Mouse (Mus musculus): ENCODE measurements at regions not wholly inside any gene's neighbourhood (a gene's known extent, or its start where the extent isn't known, plus 50 kb on each side); places are given as distances from the start of the nearest gene placed in this dataset.

DNA sequence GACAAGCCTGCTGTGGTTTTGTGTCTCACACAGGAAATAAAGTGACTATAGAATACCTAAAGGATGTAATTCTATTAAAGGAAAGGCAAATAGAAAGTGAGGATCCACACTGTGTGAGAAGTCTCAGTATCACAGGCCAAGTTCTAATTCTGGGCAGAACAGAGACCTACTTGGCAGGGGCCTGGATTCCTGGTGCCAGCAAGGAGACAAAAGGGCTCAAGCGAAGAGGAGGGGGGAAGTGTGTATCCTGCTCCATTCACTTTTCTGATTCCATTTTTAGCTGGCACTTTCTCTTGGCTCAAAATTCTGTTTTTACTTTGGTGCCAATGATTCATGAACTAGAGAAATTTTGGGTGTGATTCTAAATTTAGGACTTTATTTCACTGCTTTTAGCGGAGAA, 310.5 kb upstream of the 4930583I09Rik start:
- WGBS: 91% methylated on average over 2 of the region's 2 CpGs
- ATAC-seq (ENCODE audit: low FRiP score) (no peak), DNase-seq (ENCODE audit: low spot score, missing footprints) (no peak)
- H3K9ac ChIP-seq (ENCODE audit: low read length): no peak overlapping the region
- H3K36me3 ChIP-seq (ENCODE audit: control insufficient read depth, insufficient read depth, low read length): no peaks in the 10 kb centered on the region
- H3K27me3 ChIP-seq (ENCODE audit: control insufficient read depth, insufficient read depth, low read length): no peaks in the 10 kb centered on the region
- H3K4me2 ChIP-seq: no peak overlapping the region
- H3K27ac ChIP-seq (ENCODE audit: low read depth, low read length): no peak overlapping the region
- H3K4me3 ChIP-seq (ENCODE audit: low read depth, low read length): no peak overlapping the region
- no peaks in the 10 kb centered on the region for H3K9me3 ChIP-seq (ENCODE audit: control insufficient read depth, low read length)
- H3K4me1 ChIP-seq (ENCODE audit: control insufficient read depth, insufficient read depth, low read length): no peaks in the 10 kb centered on the region

DNA sequence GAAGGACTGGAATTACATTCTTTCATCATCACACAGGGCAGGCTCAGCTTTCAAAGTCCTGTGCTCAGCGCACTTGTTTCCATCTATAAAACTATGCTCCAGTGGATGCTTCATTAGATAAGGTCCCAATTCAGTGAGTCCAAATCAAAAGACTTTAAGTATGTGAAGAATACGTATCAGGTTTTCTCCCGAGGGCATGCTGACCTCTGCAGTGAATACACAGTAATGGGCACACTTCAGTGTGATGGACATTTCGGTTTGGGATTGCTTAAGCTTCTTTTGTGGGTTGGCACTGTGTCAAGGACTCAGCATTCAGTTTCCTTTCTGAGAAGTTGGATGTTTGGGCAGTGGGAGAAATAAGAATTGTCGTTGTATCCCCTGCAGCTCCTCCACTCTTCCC, 278.8 kb upstream of the 4930583I09Rik start:
- no peak for ATAC-seq (ENCODE audit: low FRiP score)
- no peak overlapping the region for H3K4me2 ChIP-seq
- H3K36me3 ChIP-seq (ENCODE audit: control insufficient read depth, insufficient read depth, low read length): no peaks in the 10 kb centered on the region
- no peaks in the 10 kb centered on the region for H3K9me3 ChIP-seq (ENCODE audit: control insufficient read depth, low read length)
- no peak overlapping the region for H3K27ac ChIP-seq (ENCODE audit: low read depth, low read length)
- H3K4me1 ChIP-seq (ENCODE audit: control insufficient read depth, insufficient read depth, low read length): no peaks in the 10 kb centered on the region
- H3K27me3 ChIP-seq (ENCODE audit: control insufficient read depth, insufficient read depth, low read length): no peaks in the 10 kb centered on the region
- WGBS: 83% methylated on average over 5 of the region's 5 CpGs
- H3K4me3 ChIP-seq (ENCODE audit: low read depth, low read length): no peak overlapping the region
- H3K9ac ChIP-seq (ENCODE audit: low read length): no peak overlapping the region
- DNase-seq (ENCODE audit: low spot score, missing footprints): no peak

GRCm38 (mm10) chr17:65113121-65113520, 277.2 kb upstream of the 4930583I09Rik start:
- Histone ChIP-seq H3K36me3 (ENCODE audit: control insufficient read depth, insufficient read depth, low read length) (no peaks in the 10 kb centered on the region), H3K4me2 (no peak overlapping the region), H3K4me3 (ENCODE audit: low read depth, low read length) (no peak overlapping the region), H3K27me3 (ENCODE audit: control insufficient read depth, insufficient read depth, low read length) (no peaks in the 10 kb centered on the region), H3K9me3 (ENCODE audit: control insufficient read depth, low read length) (no peaks in the 10 kb centered on the region), H3K27ac (ENCODE audit: low read depth, low read length) (no peak overlapping the region), H3K4me1 (ENCODE audit: control insufficient read depth, insufficient read depth, low read length) (no peaks in the 10 kb centered on the region), H3K9ac (ENCODE audit: low read length) (no peak overlapping the region)
- DNase-seq (ENCODE audit: low spot score, missing footprints) (no peak), ATAC-seq (ENCODE audit: low FRiP score) (no peak)
- 85% methylated on average over 3 of the region's 3 CpGs for WGBS

DNA sequence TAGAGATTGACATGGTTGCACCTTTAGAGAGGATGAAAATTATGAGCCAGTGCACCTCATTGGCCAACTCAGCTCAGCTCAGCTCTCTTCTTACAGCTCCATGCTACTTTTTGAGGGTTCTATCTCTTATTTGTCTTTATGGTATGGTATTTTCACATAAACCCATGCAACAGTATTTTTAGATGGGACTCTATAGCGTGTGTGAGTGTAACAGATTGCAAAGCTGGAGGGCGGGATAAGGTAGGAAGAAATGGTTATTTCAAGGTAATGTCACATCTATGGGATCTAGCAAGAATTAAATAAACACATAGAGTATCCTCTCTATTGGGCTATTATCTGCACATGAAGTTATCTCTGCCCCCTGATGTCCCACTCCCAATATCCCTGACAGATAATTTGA, 269.8 kb upstream of the 4930583I09Rik start:
- Histone ChIP-seq H3K4me1 (ENCODE audit: control insufficient read depth, insufficient read depth, low read length) (no peaks in the 10 kb centered on the region), H3K4me2 (no peak overlapping the region), H3K27me3 (ENCODE audit: control insufficient read depth, insufficient read depth, low read length) (no peaks in the 10 kb centered on the region), H3K9me3 (ENCODE audit: control insufficient read depth, low read length) (no peaks in the 10 kb centered on the region), H3K36me3 (ENCODE audit: control insufficient read depth, insufficient read depth, low read length) (no peaks in the 10 kb centered on the region), H3K9ac (ENCODE audit: low read length) (no peak overlapping the region), H3K27ac (ENCODE audit: low read depth, low read length) (no peak overlapping the region), H3K4me3 (ENCODE audit: low read depth, low read length) (no peak overlapping the region)
- ATAC-seq (ENCODE audit: low FRiP score) (no peak), DNase-seq (ENCODE audit: low spot score, missing footprints) (no peak)
- 86% methylated on average over 2 of the region's 2 CpGs for WGBS

DNA sequence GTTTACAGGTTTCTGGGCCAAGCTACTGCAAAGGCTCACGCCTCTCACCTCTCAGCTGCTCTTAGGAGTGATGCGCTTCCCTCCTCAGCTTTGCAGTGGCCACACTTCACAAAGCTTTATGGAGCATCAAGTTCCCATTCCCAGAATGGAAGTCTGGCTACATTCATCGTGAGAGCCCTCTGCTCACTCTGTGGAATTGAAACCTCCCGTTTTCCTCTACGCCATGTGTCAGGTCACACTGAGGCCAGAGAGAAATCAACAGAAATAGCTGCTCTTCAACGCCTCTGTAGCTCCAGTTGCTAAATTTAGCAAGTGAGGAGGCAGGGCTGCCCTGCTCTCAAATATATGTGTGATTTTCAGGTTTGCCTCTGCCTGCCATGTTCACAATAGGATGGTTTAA, 265.3 kb upstream of the 4930583I09Rik start:
- Histone ChIP-seq H3K27ac (ENCODE audit: low read depth, low read length) (no peak overlapping the region), H3K4me3 (ENCODE audit: low read depth, low read length) (no peak overlapping the region), H3K4me2 (no peak overlapping the region), H3K36me3 (ENCODE audit: control insufficient read depth, insufficient read depth, low read length) (no peaks in the 10 kb centered on the region), H3K27me3 (ENCODE audit: control insufficient read depth, insufficient read depth, low read length) (no peaks in the 10 kb centered on the region), H3K9ac (ENCODE audit: low read length) (no peak overlapping the region), H3K9me3 (ENCODE audit: control insufficient read depth, low read length) (no peaks in the 10 kb centered on the region), H3K4me1 (ENCODE audit: control insufficient read depth, insufficient read depth, low read length) (no peaks in the 10 kb centered on the region)
- ATAC-seq (ENCODE audit: low FRiP score): no peak
- no peak for DNase-seq (ENCODE audit: low spot score, missing footprints)
- WGBS: 83% methylated on average over 6 of the region's 6 CpGs

DNA sequence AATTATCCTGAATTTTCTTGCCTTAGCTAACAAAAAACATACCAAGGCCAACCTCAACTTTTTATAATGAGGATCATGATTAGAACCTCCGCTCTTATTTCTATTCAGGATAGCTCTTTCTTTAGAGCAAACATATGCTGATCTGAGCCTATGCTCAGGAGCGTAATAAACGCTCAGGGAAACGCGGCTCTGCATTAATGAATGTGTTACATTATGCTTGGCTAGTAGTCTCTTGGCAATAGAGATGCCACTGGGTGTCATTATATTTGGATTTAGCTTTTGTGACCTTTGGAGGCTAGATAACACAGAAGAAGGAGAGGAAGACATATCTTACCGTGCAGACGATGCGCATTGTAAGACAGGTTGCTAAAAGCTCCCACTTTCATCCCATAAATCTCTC, 246.4 kb upstream of the 4930583I09Rik start:
- Histone ChIP-seq H3K4me2 (no peak overlapping the region), H3K4me3 (ENCODE audit: low read depth, low read length) (no peak overlapping the region), H3K27ac (ENCODE audit: low read depth, low read length) (no peak overlapping the region), H3K4me1 (ENCODE audit: control insufficient read depth, insufficient read depth, low read length) (no peaks in the 10 kb centered on the region), H3K9ac (ENCODE audit: low read length) (no peak overlapping the region), H3K27me3 (ENCODE audit: control insufficient read depth, insufficient read depth, low read length) (no peaks in the 10 kb centered on the region), H3K36me3 (ENCODE audit: control insufficient read depth, insufficient read depth, low read length) (no peaks in the 10 kb centered on the region), H3K9me3 (ENCODE audit: control insufficient read depth, low read length) (no peaks in the 10 kb centered on the region)
- no peak for ATAC-seq (ENCODE audit: low FRiP score)
- no peak for DNase-seq (ENCODE audit: low spot score, missing footprints)
- WGBS: 87% methylated on average over 8 of the region's 8 CpGs

- H3K4me2 ChIP-seq: no peak overlapping the region
- no peak overlapping the region for H3K27ac ChIP-seq (ENCODE audit: low read depth, low read length)
- H3K4me1 ChIP-seq (ENCODE audit: control insufficient read depth, insufficient read depth, low read length): no peaks in the 10 kb centered on the region
- ATAC-seq (ENCODE audit: low FRiP score) (no peak), DNase-seq (ENCODE audit: low spot score, missing footprints) (no peak)
- 83% methylated on average over 2 of the region's 2 CpGs for WGBS
- H3K4me3 ChIP-seq (ENCODE audit: low read depth, low read length): no peak overlapping the region
- no peaks in the 10 kb centered on the region for H3K9me3 ChIP-seq (ENCODE audit: control insufficient read depth, low read length)
- H3K27me3 ChIP-seq (ENCODE audit: control insufficient read depth, insufficient read depth, low read length): no peaks in the 10 kb centered on the region
- no peaks in the 10 kb centered on the region for H3K36me3 ChIP-seq (ENCODE audit: control insufficient read depth, insufficient read depth, low read length)
- H3K9ac ChIP-seq (ENCODE audit: low read length): no peak overlapping the region
Observed at GRCm38 (mm10) chr17:65081779-65082086, 245.9 kb upstream of the 4930583I09Rik start.

DNA sequence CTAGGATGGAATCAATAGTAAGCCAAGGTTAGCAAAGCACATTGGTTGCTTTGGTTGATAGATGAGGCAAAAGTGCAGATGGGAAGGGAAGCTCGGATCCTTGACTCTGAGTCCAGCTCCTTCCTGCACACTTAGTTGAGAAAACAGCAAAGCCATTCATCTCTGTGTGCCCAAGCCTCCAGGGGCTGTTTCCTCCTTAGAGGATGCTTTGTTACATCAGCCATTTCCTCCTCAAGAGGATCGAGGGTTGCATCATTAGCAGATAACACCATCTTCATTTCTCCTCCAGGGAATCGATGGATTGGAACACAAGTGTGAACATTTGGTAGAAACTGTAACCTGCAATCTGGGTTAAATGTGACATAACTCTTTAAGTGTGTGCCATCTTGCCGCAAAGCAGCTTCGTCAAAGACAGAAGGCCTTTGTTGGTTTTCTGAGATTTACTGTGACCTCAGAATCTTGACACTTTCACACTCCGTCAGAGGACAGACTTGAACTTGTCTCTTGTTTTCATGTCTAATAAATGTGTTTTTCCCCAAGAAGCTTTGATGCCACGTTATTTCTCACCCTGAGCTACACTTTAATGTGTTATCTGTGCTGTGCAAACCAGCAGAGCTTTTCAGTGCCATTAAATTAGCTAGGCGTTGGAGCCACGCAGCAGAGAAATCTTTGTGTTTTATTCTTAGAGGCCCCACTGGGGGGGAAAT, 245.4 kb upstream of the 4930583I09Rik start:
- DNase-seq (ENCODE audit: low spot score, missing footprints): no peak
- WGBS: 84% methylated on average over 9 of the region's 9 CpGs
- Histone ChIP-seq H3K9ac (ENCODE audit: low read length) (no peak overlapping the region), H3K4me2 (no peak overlapping the region), H3K9me3 (ENCODE audit: control insufficient read depth, low read length) (no peaks in the 10 kb centered on the region), H3K36me3 (ENCODE audit: control insufficient read depth, insufficient read depth, low read length) (no peaks in the 10 kb centered on the region), H3K27me3 (ENCODE audit: control insufficient read depth, insufficient read depth, low read length) (no peaks in the 10 kb centered on the region), H3K4me1 (ENCODE audit: control insufficient read depth, insufficient read depth, low read length) (no peaks in the 10 kb centered on the region), H3K27ac (ENCODE audit: low read depth, low read length) (no peak overlapping the region), H3K4me3 (ENCODE audit: low read depth, low read length) (no peak overlapping the region)
- ATAC-seq (ENCODE audit: low FRiP score): no peak

DNA sequence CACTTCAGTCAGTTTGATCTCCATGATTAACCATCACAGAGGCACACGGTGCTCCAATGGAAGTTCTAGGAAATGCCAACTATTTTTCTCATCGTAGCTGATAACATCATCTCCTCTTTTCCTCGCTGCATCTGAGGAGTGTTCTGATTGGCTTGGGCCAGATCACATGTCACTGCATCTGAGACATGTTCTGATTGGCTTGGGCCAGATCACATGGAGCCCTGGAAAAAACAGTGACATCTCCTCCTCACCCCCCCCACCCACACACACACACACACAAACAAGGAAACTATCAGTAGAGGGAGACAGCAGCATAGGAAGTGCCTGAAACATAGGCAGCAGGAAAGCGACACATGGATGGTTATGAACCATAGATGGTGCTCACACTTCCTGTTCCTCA, 239.0 kb upstream of the 4930583I09Rik start:
- no peak overlapping the region for H3K27ac ChIP-seq (ENCODE audit: low read depth, low read length)
- no peak for DNase-seq (ENCODE audit: low spot score, missing footprints)
- no peaks in the 10 kb centered on the region for H3K27me3 ChIP-seq (ENCODE audit: control insufficient read depth, insufficient read depth, low read length)
- H3K36me3 ChIP-seq (ENCODE audit: control insufficient read depth, insufficient read depth, low read length): no peaks in the 10 kb centered on the region
- no peak for ATAC-seq (ENCODE audit: low FRiP score)
- no peak overlapping the region for H3K4me3 ChIP-seq (ENCODE audit: low read depth, low read length)
- H3K9me3 ChIP-seq (ENCODE audit: control insufficient read depth, low read length): no peaks in the 10 kb centered on the region
- no peak overlapping the region for H3K4me2 ChIP-seq
- 92% methylated on average over 4 of the region's 4 CpGs for WGBS
- no peaks in the 10 kb centered on the region for H3K4me1 ChIP-seq (ENCODE audit: control insufficient read depth, insufficient read depth, low read length)
- no peak overlapping the region for H3K9ac ChIP-seq (ENCODE audit: low read length)

- H3K4me3 ChIP-seq (ENCODE audit: low read depth, low read length): no peak overlapping the region
- H3K27me3 ChIP-seq (ENCODE audit: control insufficient read depth, insufficient read depth, low read length): no peaks in the 10 kb centered on the region
- WGBS: 47% methylated on average over 3 of the region's 3 CpGs
- H3K9ac ChIP-seq (ENCODE audit: low read length): no peak overlapping the region
- DNase-seq (ENCODE audit: low spot score, missing footprints) (no peak), ATAC-seq (ENCODE audit: low FRiP score) (no peak)
- no peaks in the 10 kb centered on the region for H3K36me3 ChIP-seq (ENCODE audit: control insufficient read depth, insufficient read depth, low read length)
- no peak overlapping the region for H3K4me2 ChIP-seq
- no peaks in the 10 kb centered on the region for H3K9me3 ChIP-seq (ENCODE audit: control insufficient read depth, low read length)
- H3K4me1 ChIP-seq (ENCODE audit: control insufficient read depth, insufficient read depth, low read length): no peaks in the 10 kb centered on the region
- no peak overlapping the region for H3K27ac ChIP-seq (ENCODE audit: low read depth, low read length)
Observed at GRCm38 (mm10) chr17:65071114-65071513, 235.2 kb upstream of the 4930583I09Rik start.
